Mouse (Mus musculus) adrenal gland, postnatal 14 days (tissue): ENCODE data around the gene Stra6l. TPM values are rescaled to one million over a fixed set of nuclear protein-coding genes. Genes with fewer than 3 reads are reported as not detected.

ENCODE experiments used
- DNase-seq: peaks from one replicate; pipeline ENCODE4 v3.0.0; 2021; ENCODE audit warnings: mixed read lengths
- total RNA-seq: library from RNA; stranded (reverse); gene quantifications from 2 replicates; pipeline ENCODE4 v1.2.3, GENCODE M21; 2021

The Stra6l gene
- total RNA-seq, 1 experiment from 2014 or later, result 7.0 TPM

GRCm38 (mm10) chr4:45844355-45844754 is 4.1 kb upstream of the Stra6l start:
- peak; percentile 45 for DNase-seq

GRCm38 (mm10) chr4:45846263-45846662 is 2.2 kb upstream of the Stra6l start:
- no peak for DNase-seq

- DNase-seq, result no peak
Measured at GRCm38 (mm10) chr4:45848825-45849156, 327 bp downstream of the Stra6l start.

- no peak for DNase-seq
Measured at GRCm38 (mm10) chr4:45849419-45849818, 955 bp downstream of the Stra6l start.

GRCm38 (mm10) chr4:45851640-45852051 is 3.2 kb downstream of the Stra6l start:
- peak; percentile 76 for DNase-seq

GRCm38 (mm10) chr4:45853496-45854246 is 5.2 kb downstream of the Stra6l start:
- no peak for DNase-seq

GRCm38 (mm10) chr4:45855803-45856424 is 7.5 kb downstream of the Stra6l start:
- peak; percentile 88 for DNase-seq

GRCm38 (mm10) chr4:45861160-45861559 is 12.7 kb downstream of the Stra6l start:
- DNase-seq, result no peak

GRCm38 (mm10) chr4:45867416-45867815 is 19.0 kb downstream of the Stra6l start:
- DNase-seq, result no peak

- no peak for DNase-seq
Measured at GRCm38 (mm10) chr4:45869021-45869815, 20.8 kb downstream of the Stra6l start.

- DNase-seq, result no peak
Measured at GRCm38 (mm10) chr4:45872147-45872546, 23.7 kb downstream of the Stra6l start.

- peak; percentile 59 for DNase-seq
Measured at GRCm38 (mm10) chr4:45878929-45879328, 30.5 kb downstream of the Stra6l start.

GRCm38 (mm10) chr4:45882521-45882920 is 34.1 kb downstream of the Stra6l start:
- no peak for DNase-seq

- DNase-seq, result no peak
Measured at GRCm38 (mm10) chr4:45883250-45883649, 34.8 kb downstream of the Stra6l start.

- no peak for DNase-seq
Measured at GRCm38 (mm10) chr4:45889487-45889886, 41.0 kb downstream of the Stra6l start.

GRCm38 (mm10) chr4:45890066-45890761 is 41.8 kb downstream of the Stra6l start, which contains the start of gene Ccdc180:
Gene Ccdc180 (plus strand): TSS chr4:45890303.
- peak; percentile 95 for DNase-seq

GRCm38 (mm10) chr4:45896425-45897081 is 48.1 kb downstream of the Stra6l start:
- DNase-seq, result no peak

- no peak for DNase-seq
Measured at GRCm38 (mm10) chr4:45898413-45898812, 49.9 kb downstream of the Stra6l start.

- DNase-seq, result no peak
Measured at GRCm38 (mm10) chr4:45909256-45909655, 60.8 kb downstream of the Stra6l start.

GRCm38 (mm10) chr4:45909924-45910323 is 61.5 kb downstream of the Stra6l start:
- DNase-seq, result no peak

GRCm38 (mm10) chr4:45911256-45911655 is 62.8 kb downstream of the Stra6l start:
- DNase-seq, result peak; percentile 24

- DNase-seq, result no peak
Measured at GRCm38 (mm10) chr4:45911876-45912275, 63.4 kb downstream of the Stra6l start.
